Mouse (Mus musculus) T-helper 1 cell (primary cell): ENCODE data around the gene Elfn1.

Experiments used
- in situ Hi-C: fragments of 300-600 bp; cut with MboI, MseI; formaldehyde crosslinking; loops from one replicate; pipeline ENCODE4 v1.15.1; 2025; ENCODE audit warnings: high pct_unique_total_duplicates

The Elfn1 gene

GRCm38 (mm10) chr5:139907714-139908242 is at the start of gene Elfn1:
Gene Elfn1 (plus strand): TSS chr5:139907943.
- in situ Hi-C loops: no loop called here

- in situ Hi-C loops: loop anchor here (25.0 kb wide), 1 partner anchor 923 kb away; no protein-coding TSS in a partner anchor
These were observed 47.2 kb upstream of the Elfn1 start for GRCm38 (mm10) chr5:139860328-139861104.

DNA sequence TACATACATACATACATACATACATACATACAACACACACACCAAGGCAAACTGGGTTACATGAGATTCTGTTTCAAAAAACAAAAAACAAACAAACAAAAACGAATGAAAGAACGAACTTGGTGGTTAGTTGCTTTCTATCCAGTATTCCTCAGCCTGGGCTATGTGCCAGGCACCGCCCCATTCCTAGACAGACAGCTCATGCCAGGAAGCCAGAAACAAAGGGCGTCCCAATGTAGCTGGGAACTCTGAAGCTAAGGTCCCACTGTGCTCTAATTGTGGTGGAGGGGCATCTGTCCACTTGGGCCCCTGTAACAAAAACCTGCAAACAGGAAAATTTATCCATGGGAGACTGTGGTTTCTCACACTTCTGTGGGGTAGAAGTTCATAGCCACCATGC is 45.0 kb upstream of the Elfn1 start:
- in situ Hi-C loops: loop anchor here (25.0 kb wide), 1 partner anchor 925 kb away; no protein-coding TSS in a partner anchor

GRCm38 (mm10) chr5:139870886-139871285 is 36.9 kb upstream of the Elfn1 start:
- in situ Hi-C loops: loop anchor here (25.0 kb wide), 1 partner anchor 934 kb away; no protein-coding TSS in a partner anchor

- in situ Hi-C loops: loop anchor here (25.0 kb wide), 1 partner anchor 934 kb away; no protein-coding TSS in a partner anchor
These were observed 36.2 kb upstream of the Elfn1 start for GRCm38 (mm10) chr5:139871526-139871925.

DNA sequence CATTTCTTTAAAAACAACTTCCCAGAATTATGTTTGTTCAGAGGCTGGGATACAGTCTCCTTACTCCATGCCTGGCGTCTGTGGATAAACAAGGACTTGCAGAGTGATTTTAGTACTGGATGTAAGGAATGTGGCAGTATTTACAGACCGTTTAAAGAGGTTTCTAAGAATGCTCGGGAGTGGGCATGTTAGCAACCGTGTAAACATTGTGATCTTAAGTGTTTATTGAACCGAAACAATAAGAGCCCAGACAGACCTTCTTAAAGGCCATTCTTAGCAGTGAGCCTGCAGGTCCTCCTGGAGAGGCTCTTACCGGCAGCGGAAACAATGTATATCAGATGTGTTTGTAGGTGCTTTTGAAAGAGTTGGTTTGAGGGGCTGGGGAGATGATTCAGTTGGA is 30.2 kb upstream of the Elfn1 start:
- in situ Hi-C loops: no loop called here

DNA sequence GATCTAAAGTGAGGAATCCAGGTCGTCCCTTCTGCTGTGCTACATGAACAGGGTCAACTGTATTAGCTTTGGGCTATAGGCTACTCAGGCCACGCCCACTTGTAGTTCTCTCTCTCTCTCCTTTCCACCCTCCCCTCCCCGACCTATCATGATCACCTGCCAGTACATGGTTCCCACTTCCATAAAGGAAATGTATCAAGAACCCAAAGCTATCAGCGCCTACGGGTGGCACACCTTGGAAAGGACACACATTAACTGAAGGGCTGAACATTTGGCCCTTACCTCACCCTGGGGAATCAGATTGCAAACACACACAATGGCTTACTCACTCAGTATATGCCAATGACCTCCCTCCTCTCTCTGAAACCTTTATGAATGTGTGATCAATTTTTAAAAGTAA is 28.0 kb upstream of the Elfn1 start:
- in situ Hi-C loops: no loop called here

DNA sequence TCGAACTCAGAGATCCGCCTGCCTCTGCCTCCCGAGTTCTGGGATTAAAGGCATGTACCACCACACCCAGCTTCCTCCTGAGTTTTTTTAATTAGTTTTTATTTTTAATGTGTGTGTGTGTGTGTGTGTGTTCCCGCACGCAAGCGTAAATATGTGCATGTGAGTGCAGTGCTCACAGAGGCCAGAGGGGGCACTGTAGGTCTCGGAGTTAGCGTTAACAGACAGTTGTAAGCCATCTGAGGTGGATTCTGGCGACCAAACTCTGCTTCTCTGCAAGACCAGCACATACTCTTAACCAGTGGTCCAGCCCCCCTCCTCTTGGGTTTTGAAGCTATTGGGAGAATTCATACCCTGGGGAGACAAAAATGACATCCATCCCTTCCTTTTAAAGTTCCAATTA is 26.6 kb upstream of the Elfn1 start:
- in situ Hi-C loops: no loop called here

- in situ Hi-C loops: no loop called here
These were observed 19.1 kb upstream of the Elfn1 start for GRCm38 (mm10) chr5:139888624-139889023.

DNA sequence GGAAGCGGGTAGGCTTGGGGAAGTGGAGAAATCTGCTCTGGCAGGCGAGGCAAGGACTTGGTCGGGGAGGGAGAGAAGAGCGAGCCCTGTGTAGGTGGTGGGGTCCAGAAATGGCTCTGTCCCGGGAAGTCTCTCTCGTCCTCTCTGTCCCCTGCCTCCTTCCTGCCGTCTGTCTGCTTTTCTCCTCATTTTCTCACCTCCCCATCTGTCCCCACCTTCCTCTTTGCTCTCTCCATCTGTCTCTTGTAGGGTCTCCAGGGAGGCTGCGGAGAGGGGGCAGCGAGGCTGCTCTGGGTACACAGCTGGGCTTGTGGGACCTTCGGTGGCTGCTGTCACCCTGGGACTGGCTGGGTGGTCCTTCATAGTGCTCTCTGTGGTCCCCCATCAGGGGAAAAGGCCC is 18.4 kb upstream of the Elfn1 start:
- in situ Hi-C loops: no loop called here

- in situ Hi-C loops: no loop called here
These were observed 15.3 kb upstream of the Elfn1 start for GRCm38 (mm10) chr5:139892326-139892994.

DNA sequence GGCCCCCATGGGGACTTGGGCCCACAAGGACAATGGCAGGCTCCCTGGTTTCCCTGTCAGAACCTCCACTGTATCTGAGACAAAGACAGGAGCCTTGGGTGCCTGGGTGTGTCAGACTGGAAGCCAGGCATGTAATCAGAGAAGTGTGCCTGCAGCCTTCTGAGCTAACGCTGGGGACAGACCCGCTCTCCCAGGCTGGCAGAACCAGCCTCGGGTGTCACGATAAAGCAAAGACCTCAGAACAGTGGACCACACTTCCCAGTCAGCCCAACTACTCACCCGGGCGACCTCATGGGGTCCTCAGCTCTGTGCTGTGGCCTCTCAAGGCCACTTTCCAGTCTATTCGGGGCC is 14.8 kb upstream of the Elfn1 start:
- in situ Hi-C loops: no loop called here

- in situ Hi-C loops: no loop called here
These were observed 13.7 kb upstream of the Elfn1 start for GRCm38 (mm10) chr5:139894025-139894508.

DNA sequence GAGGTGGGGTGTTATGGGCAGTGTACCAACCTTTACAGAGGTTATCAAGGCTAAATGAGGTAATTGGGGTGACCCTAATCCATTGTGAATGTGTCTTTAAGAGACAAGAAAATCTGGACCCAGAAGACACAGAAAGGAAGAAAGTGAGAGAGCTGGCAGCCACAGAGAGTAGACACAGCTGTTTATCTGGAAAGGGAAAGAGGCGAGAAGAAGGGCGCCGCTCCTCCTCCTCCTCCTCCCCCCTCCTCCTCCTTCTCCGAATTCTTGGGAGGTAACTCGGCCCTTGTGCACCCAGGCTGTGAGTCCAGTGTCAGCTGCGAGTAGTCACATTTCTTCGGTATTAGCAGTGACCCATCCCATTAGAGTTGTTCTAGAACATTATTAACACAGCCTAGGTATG is 8.7 kb upstream of the Elfn1 start:
- in situ Hi-C loops: no loop called here

DNA sequence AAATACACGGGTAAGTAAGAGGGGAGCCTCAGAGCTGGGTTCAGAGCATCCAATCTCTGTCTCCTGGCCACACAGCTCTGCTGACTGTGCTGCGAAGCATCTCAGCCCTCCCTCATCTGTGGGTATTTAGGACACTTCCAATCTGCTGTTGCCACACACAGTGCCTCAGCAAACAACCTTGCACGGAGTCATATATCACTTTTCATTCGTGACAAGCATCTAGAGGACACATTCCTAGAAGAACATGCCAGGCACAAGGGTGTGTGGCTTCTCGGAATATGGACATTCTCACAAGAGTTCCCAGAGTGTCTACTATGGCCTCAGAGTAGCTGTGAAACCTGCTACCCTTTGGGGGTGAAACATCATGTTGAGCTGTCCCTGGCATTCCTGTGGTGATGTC is 2.6 kb upstream of the Elfn1 start:
- in situ Hi-C loops: no loop called here

DNA sequence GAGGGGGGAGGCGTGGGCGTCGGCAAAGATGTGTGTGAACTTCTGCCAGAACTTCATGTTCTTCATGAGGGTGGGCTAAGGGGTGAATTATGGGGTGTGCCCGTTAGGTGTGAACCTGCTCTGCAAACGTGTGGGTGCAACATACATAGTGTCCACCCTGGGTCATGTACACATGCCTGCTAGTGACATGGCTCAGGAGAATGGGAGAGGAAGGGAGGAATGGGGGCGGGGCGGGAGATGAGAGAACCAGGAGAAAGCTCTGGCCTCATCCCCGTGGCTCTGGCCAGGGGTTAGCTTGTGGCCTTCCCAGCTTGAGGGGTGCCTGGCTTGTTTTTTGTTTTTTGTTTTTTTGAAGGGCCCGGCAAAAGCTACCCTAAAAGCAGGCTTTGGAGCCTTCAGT is 1.2 kb upstream of the Elfn1 start:
- in situ Hi-C loops: no loop called here

GRCm38 (mm10) chr5:139907241-139907640 is 502 bp upstream of the Elfn1 start:
- in situ Hi-C loops: no loop called here

DNA sequence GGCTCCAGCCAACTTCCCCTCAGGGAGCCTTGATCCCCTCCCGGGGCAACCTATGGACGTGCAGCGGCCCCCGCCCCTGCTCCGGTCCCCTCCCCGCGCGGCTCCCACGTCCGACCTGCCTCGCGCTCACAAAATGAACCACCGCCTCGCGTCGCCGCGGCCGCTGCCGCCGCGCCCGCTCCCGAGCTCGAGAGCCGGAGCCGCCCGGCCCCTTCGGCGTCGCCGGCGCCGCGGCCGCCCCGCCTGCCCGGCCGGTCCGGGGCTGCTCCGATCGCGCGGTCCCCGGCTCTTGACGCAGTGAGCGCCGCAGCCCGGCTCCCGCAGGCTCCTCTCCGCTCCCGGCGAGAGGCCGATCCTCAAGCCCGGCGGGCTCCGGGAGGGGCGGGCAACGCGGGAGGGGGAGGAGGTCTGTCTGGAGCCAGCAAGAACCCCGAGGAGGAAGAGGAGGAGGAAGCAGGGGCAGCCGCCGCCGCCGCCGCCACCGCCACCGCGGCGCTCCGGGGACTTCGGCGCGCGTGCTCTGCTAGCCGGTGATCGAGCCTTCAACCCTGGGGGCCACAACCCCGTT is 584 bp downstream of the Elfn1 start:
- in situ Hi-C loops: no loop called here

- in situ Hi-C loops: no loop called here
These were observed 1.3 kb downstream of the Elfn1 start for GRCm38 (mm10) chr5:139908811-139909627.

- in situ Hi-C loops: no loop called here
These were observed 2.2 kb downstream of the Elfn1 start for GRCm38 (mm10) chr5:139909710-139910550.
